Mouse (Mus musculus): Measurements from ENCODE around the gene Rgp1.

DNA sequence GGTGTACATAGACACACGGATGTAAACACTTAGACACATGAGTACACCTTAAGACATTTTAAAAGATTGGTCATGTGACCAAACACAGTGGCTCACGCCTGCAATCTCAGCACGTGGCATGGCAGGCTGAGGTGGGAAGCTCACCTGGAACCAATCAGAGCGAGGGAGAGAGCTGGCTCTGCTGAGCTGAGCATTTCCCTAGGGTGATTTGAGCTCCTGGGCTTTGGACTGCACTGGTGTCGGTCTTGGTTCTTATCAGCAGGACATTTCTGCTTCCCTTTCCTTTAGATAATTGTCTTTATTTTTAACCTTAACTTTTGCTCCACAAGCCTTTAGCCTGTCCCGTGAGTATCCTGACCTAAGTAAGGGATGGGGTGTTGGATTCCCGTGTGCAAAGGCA is 9.2 kb downstream of the Rgp1 start:
- TF ChIP-seq POLR2A (IDR thresholded peaks at IDR 0.05; ENCODE audit: low read depth, low read length) (no peak), CTCF (IDR thresholded peaks at IDR 0.05; ENCODE audit: extremely low read depth, insufficient read length, insufficient replicate concordance, low read depth, low read length) (no peak)
